Mouse (Mus musculus) neutrophil, adult 83 days (primary cell): Measurements from ENCODE around the gene Dap. TPM values are rescaled to one million over a fixed set of nuclear protein-coding genes. Genes with fewer than 3 reads are reported as not detected.

Source experiments
- total RNA-seq, 2 experiments: library from RNA; stranded (reverse); gene quantifications; one replicate each; pipeline ENCODE4 v1.2.4; 2023

The Dap gene
- 10 to 100 TPM; 65.5 to 73.3 TPM for total RNA-seq

GRCm38 (mm10) chr15:31224135-31224761 lies at the start of gene Dap:
TSS of gene Dap (plus strand) at chr15:31224314.

Other genes with a start within 250 kb of the Dap start
- gene Ankrd33b, start 143.4 kb downstream of the Dap start, total RNA-seq = 10 to 100 TPM; 33.0 to 49.6 TPM
- 1 to 10 TPM in 1 of 2 experiments, under 1 TPM in 1; 0.85 to 1.5 TPM for gene Ropn1l, start 229.4 kb downstream of the Dap start, total RNA-seq